Mouse (Mus musculus) spleen, postnatal 4 days (tissue): Measurements from ENCODE around the gene Evi5.
A peak's percentile ranks its signal among the peaks of the same experiment; 100 is the strongest.

Source experiments
- DNase-seq, 2 experiments: peaks; one replicate each; pipeline ENCODE4 v3.0.0; 2022; ENCODE audit warnings: low spot score in 2 of 2

The Evi5 gene

GRCm38 (mm10) chr5:107749229-107749916, 125.5 kb downstream of the Evi5 start:
- no peak for DNase-seq

- DNase-seq = no peak
Measured at GRCm38 (mm10) chr5:107739023-107739422, 135.9 kb downstream of the Evi5 start.

- DNase-seq = no peak
Measured at GRCm38 (mm10) chr5:107738296-107738695, 136.6 kb downstream of the Evi5 start.

GRCm38 (mm10) chr5:107736171-107736570, 138.7 kb downstream of the Evi5 start:
- DNase-seq = no peak

GRCm38 (mm10) chr5:107731844-107732243, 143.1 kb downstream of the Evi5 start:
- no peak for DNase-seq

GRCm38 (mm10) chr5:107731408-107731807, 143.5 kb downstream of the Evi5 start:
- DNase-seq = no peak

- DNase-seq = no peak
Measured at GRCm38 (mm10) chr5:107727007-107727402, 147.9 kb downstream of the Evi5 start.

- DNase-seq = peak in 1 of 2 experiments; percentile 70
Measured at GRCm38 (mm10) chr5:107726281-107727006, 148.5 kb downstream of the Evi5 start.

- DNase-seq = peak; percentile 63 to 81
Measured at GRCm38 (mm10) chr5:107725435-107726261, 149.3 kb downstream of the Evi5 start, which contains the start of gene Gfi1. Gene Gfi1 (minus strand): TSS chr5:107726036.

- DNase-seq = peak; percentile 25 to 73
Measured at GRCm38 (mm10) chr5:107724661-107725434, 150.1 kb downstream of the Evi5 start.

GRCm38 (mm10) chr5:107723541-107724511, 151.1 kb downstream of the Evi5 start:
- peak; percentile 28 to 68 for DNase-seq

- DNase-seq = no peak
Measured at GRCm38 (mm10) chr5:107722661-107723532, 152.0 kb downstream of the Evi5 start.

- DNase-seq = no peak
Measured at GRCm38 (mm10) chr5:107721638-107722011, 153.3 kb downstream of the Evi5 start.

- DNase-seq = no peak
Measured at GRCm38 (mm10) chr5:107720991-107721637, 153.8 kb downstream of the Evi5 start.

GRCm38 (mm10) chr5:107720511-107720910, 154.4 kb downstream of the Evi5 start:
- DNase-seq = no peak

GRCm38 (mm10) chr5:107719786-107720185, 155.1 kb downstream of the Evi5 start:
- no peak for DNase-seq

- no peak for DNase-seq
Measured at GRCm38 (mm10) chr5:107719209-107719608, 155.7 kb downstream of the Evi5 start.

GRCm38 (mm10) chr5:107717871-107718361, 157.0 kb downstream of the Evi5 start:
- DNase-seq = peak in 1 of 2 experiments; percentile 38

GRCm38 (mm10) chr5:107711689-107712088, 163.2 kb downstream of the Evi5 start:
- DNase-seq = no peak
